Mouse (Mus musculus) bone marrow, adult 2 months (tissue): ENCODE results near the gene Nrsn2. TPM values are rescaled to one million over a fixed set of nuclear protein-coding genes. Genes with fewer than 3 reads are reported as not detected.
A peak's percentile ranks its signal among the peaks of the same experiment; 100 is the strongest.

ENCODE experiments used
- H3K27ac ChIP-seq: fragments of 200-500 bp; 2 replicates; pipeline ENCODE4 v1.5.1; 2012; ENCODE audit warnings: low read depth, mild to moderate bottlenecking, control low read depth, inconsistent platforms, low read length; ENCODE audit not compliant: control insufficient read depth, poor library complexity, insufficient read depth
- H3K4me1 ChIP-seq: fragments of 200-500 bp; 2 replicates; pipeline ENCODE4 v1.6.1; 2011; ENCODE audit warnings: low read length; ENCODE audit not compliant: control insufficient read depth, insufficient read depth
- H3K4me3 ChIP-seq: fragments of 200-500 bp; replicated peaks from 2 replicates; pipeline ENCODE3; 2011; ENCODE audit warnings: mild to moderate bottlenecking, low read depth, low read length, control low read depth; ENCODE audit not compliant: control insufficient read depth
- CTCF ChIP-seq: fragments of 200-500 bp; IDR thresholded peaks from 2 replicates; pipeline ENCODE4 v1.5.1; 2011; ENCODE audit warnings: low read length, control low read depth; ENCODE audit not compliant: control insufficient read depth, insufficient read depth
- POLR2A ChIP-seq: fragments of 200-500 bp; IDR thresholded peaks from 2 replicates; pipeline ENCODE4 v1.6.1; 2011; ENCODE audit warnings: low read depth, mild to moderate bottlenecking, control low read depth, low read length, borderline replicate concordance; ENCODE audit not compliant: control insufficient read depth
- WGBS: fragments of 180-500 bp; shearing (Covaris S2); methylation state at CpG from one replicate; pipeline ENCODE4 v1.1.7; 2018; 5-methylcytosine and 5-hydroxymethylcytosine counted together
- polyA plus RNA-seq: library from polyadenylated mRNA; stranded (reverse); fragments of >200 nt; gene quantifications from 2 replicates; pipeline ENCODE4 v1.2.4, GENCODE M21; 2011; ENCODE audit warnings: low replicate concordance; ENCODE audit not compliant: missing spikeins, insufficient read depth, insufficient read length

The Nrsn2 gene
- polyA plus RNA-seq, 1 experiment = not detected

- no peaks in the 10 kb centered on the region for H3K4me1 ChIP-seq
- TF ChIP-seq POLR2A = no peak
- TF ChIP-seq CTCF = no peak
- H3K4me3 ChIP-seq = no peak overlapping the region
- no peak overlapping the region for H3K27ac ChIP-seq
- 84% methylated on average over 7 of the region's 7 CpGs for WGBS
These were observed 35.0 kb upstream of the Nrsn2 start for GRCm38 (mm10) chr2:152411471-152411870.

GRCm38 (mm10) chr2:152410971-152411371 is 34.5 kb upstream of the Nrsn2 start:
- WGBS = 41% methylated on average over 15 of the region's 15 CpGs
- Histone ChIP-seq H3K4me1 (no peaks in the 10 kb centered on the region), H3K27ac (no peak overlapping the region), H3K4me3 (no peak overlapping the region)
- TF ChIP-seq POLR2A = no peak
- TF ChIP-seq CTCF = no peak

- TF ChIP-seq CTCF (no peak), POLR2A (no peak)
- Histone ChIP-seq H3K4me3 (no peak overlapping the region), H3K4me1 (no peaks in the 10 kb centered on the region), H3K27ac (no peak overlapping the region)
- WGBS = 85% methylated on average over 6 of the region's 6 CpGs
These were observed 33.3 kb upstream of the Nrsn2 start for GRCm38 (mm10) chr2:152409781-152410180.

GRCm38 (mm10) chr2:152406126-152406525 is 29.7 kb upstream of the Nrsn2 start:
- Histone ChIP-seq H3K4me3 (no peak overlapping the region), H3K27ac (no peak overlapping the region), H3K4me1 (no peaks in the 10 kb centered on the region)
- WGBS = 1% methylated on average over 19 of the region's 19 CpGs
- TF ChIP-seq CTCF (no peak), POLR2A (no peak)

GRCm38 (mm10) chr2:152399122-152399542 is 22.7 kb upstream of the Nrsn2 start:
- TF ChIP-seq POLR2A (no peak), CTCF (no peak)
- H3K4me1 ChIP-seq = no peaks in the 10 kb centered on the region; the same call in none of the 2 replicates
- peak overlapping the region; percentile 68; the same call in 1 of the 2 replicates for H3K27ac ChIP-seq
- H3K4me3 ChIP-seq = peak overlapping the region; percentile 41
- 15% methylated on average over 13 of the region's 13 CpGs for WGBS

GRCm38 (mm10) chr2:152398691-152399090 is 22.3 kb upstream of the Nrsn2 start:
- peak overlapping the region; percentile 68; the same call in 1 of the 2 replicates for H3K27ac ChIP-seq
- WGBS = 1% methylated on average over 38 of the region's 38 CpGs
- H3K4me1 ChIP-seq = no peaks in the 10 kb centered on the region; the same call in none of the 2 replicates
- peak overlapping the region; percentile 62 for H3K4me3 ChIP-seq
- TF ChIP-seq POLR2A (peak; percentile 50; the same call in 1 of the 2 replicates), CTCF (no peak)

GRCm38 (mm10) chr2:152397680-152398435 is 21.4 kb upstream of the Nrsn2 start, which contains the start of gene Sox12:
Gene Sox12 (minus strand): TSS chr2:152398063.
- Histone ChIP-seq H3K4me3 (peak within 1 kb of the TSS; percentile 66), H3K4me1 (no peaks in the 10 kb centered on the region; the same call in none of the 2 replicates), H3K27ac (peak within 1 kb of the TSS; percentile 78)
- 4% methylated on average over 90 of the region's 104 CpGs for WGBS
- TF ChIP-seq CTCF (no peak), POLR2A (peak; percentile 25; the same call in 1 of the 2 replicates)

- H3K4me1 ChIP-seq = no peaks in the 10 kb centered on the region; the same call in none of the 2 replicates
- under 1% methylated on average over 77 of the region's 77 CpGs for WGBS
- peak overlapping the region; percentile 66 for H3K4me3 ChIP-seq
- TF ChIP-seq POLR2A (no peak), CTCF (no peak)
- H3K27ac ChIP-seq = peak overlapping the region; percentile 78
These were observed 20.7 kb upstream of the Nrsn2 start for GRCm38 (mm10) chr2:152397004-152397589.
